Mouse (Mus musculus): ENCODE results near the gene Ppfia4.

Gene Ppfia4

GRCm38 (mm10) chr1:134298636-134299411 is 33.9 kb downstream of the Ppfia4 start:
- DNase-seq (ENCODE audit: low spot score in 2 of 2) = no peak

- DNase-seq (ENCODE audit: low spot score in 2 of 2) = no peak
Observed at GRCm38 (mm10) chr1:134297265-134297664, 35.5 kb downstream of the Ppfia4 start.

GRCm38 (mm10) chr1:134293738-134294604 is 38.8 kb downstream of the Ppfia4 start:
- no peak for DNase-seq (ENCODE audit: low spot score in 2 of 2)

- DNase-seq (ENCODE audit: low spot score in 2 of 2) = no peak
Observed at GRCm38 (mm10) chr1:134293276-134293675, 39.5 kb downstream of the Ppfia4 start.

GRCm38 (mm10) chr1:134292601-134293000 is 40.1 kb downstream of the Ppfia4 start:
- no peak for DNase-seq (ENCODE audit: low spot score in 2 of 2)

GRCm38 (mm10) chr1:134292073-134292472 is 40.7 kb downstream of the Ppfia4 start:
- no peak for DNase-seq (ENCODE audit: low spot score in 2 of 2)

GRCm38 (mm10) chr1:134291555-134291954 is 41.2 kb downstream of the Ppfia4 start:
- no peak for DNase-seq (ENCODE audit: low spot score in 2 of 2)

GRCm38 (mm10) chr1:134290909-134291308 is 41.8 kb downstream of the Ppfia4 start:
- DNase-seq (ENCODE audit: low spot score in 2 of 2) = no peak

- DNase-seq (ENCODE audit: low spot score in 2 of 2) = no peak
Observed at GRCm38 (mm10) chr1:134290300-134290699, 42.4 kb downstream of the Ppfia4 start.

GRCm38 (mm10) chr1:134289598-134290099 is 43.1 kb downstream of the Ppfia4 start, which contains the start of gene Myog:
Gene Myog, plus strand, starts transcription at chr1:134289989.
- DNase-seq (ENCODE audit: low spot score in 2 of 2) = no peak

- no peak for DNase-seq (ENCODE audit: low spot score in 2 of 2)
Observed at GRCm38 (mm10) chr1:134288239-134288638, 44.5 kb downstream of the Ppfia4 start.

GRCm38 (mm10) chr1:134285458-134286120 is 47.1 kb downstream of the Ppfia4 start:
- DNase-seq (ENCODE audit: low spot score in 2 of 2) = no peak

- no peak for DNase-seq (ENCODE audit: low spot score in 2 of 2)
Observed at GRCm38 (mm10) chr1:134283108-134283507, 49.6 kb downstream of the Ppfia4 start.

- no peak for DNase-seq (ENCODE audit: low spot score in 2 of 2)
Observed at GRCm38 (mm10) chr1:134282342-134282741, 50.4 kb downstream of the Ppfia4 start.

- no peak for DNase-seq (ENCODE audit: low spot score in 2 of 2)
Observed at GRCm38 (mm10) chr1:134281563-134281962, 51.2 kb downstream of the Ppfia4 start.

GRCm38 (mm10) chr1:134280174-134280573 is 52.6 kb downstream of the Ppfia4 start:
- DNase-seq (ENCODE audit: low spot score in 2 of 2) = no peak

GRCm38 (mm10) chr1:134276823-134277222 is 55.9 kb downstream of the Ppfia4 start:
- DNase-seq (ENCODE audit: low spot score in 2 of 2) = no peak

- DNase-seq (ENCODE audit: low spot score in 2 of 2) = no peak
Observed at GRCm38 (mm10) chr1:134275616-134276464, 56.9 kb downstream of the Ppfia4 start.

GRCm38 (mm10) chr1:134274483-134274920 is 58.2 kb downstream of the Ppfia4 start:
- no peak for DNase-seq (ENCODE audit: low spot score in 2 of 2)

- DNase-seq (ENCODE audit: low spot score in 2 of 2) = no peak
Observed at GRCm38 (mm10) chr1:134273493-134274395, 59.0 kb downstream of the Ppfia4 start.

Data from natural killer cell, adult 2 months (primary cell).